In genomic region chr11:88488175-88488940, GRCm38 (mm10) we compare ENCODE assay signal across 10 mouse cellular contexts.
A peak's percentile ranks its signal among the peaks of the same experiment; 100 is the strongest.
DNase-seq lines count a peak whose midpoint lies in the region; ATAC-seq and TF ChIP-seq lines count a peak whose summit lies in the region.
"Had no signal": no experiment of that assay in that cellular context is flagged by ENCODE, and none has a peak within 500 bp of the region (broad histone marks: within the 10 kb centered on the region; RNA-seq: fewer than 3 reads in every experiment).

No protein-coding gene starts in this region.

- no peak overlapping the region for H3K4me2 ChIP-seq in lung, embryonic 16.5 days (ENCODE audit: low read depth, low read length)
- H3K4me2 ChIP-seq in hindbrain, embryonic 15.5 days: no peak overlapping the region

- H3K4me1 ChIP-seq in cerebellum, adult 2 months (ENCODE audit: control insufficient read depth, insufficient read depth, low read length): peaks cover 26% of the 10 kb centered on the region
- H3K4me1 ChIP-seq in lung, embryonic 16.5 days (replicated peaks; ENCODE audit: control insufficient read depth, insufficient read depth, low read length): peaks cover 16% of the 10 kb centered on the region
- peaks cover 69% of the 10 kb centered on the region for H3K4me1 ChIP-seq in hindbrain, embryonic 15.5 days (replicated peaks)

- no peak overlapping the region for H3K4me3 ChIP-seq in cerebellum, adult 2 months (replicated peaks; ENCODE audit: insufficient read depth, low read depth, low read length)
- H3K4me3 ChIP-seq in lung, embryonic 16.5 days (ENCODE audit: low read length): no peak overlapping the region
- H3K4me3 ChIP-seq in hindbrain, embryonic 15.5 days: no peak overlapping the region

- no peaks in the 10 kb centered on the region for H3K36me3 ChIP-seq in lung, embryonic 16.5 days (ENCODE audit: control insufficient read depth, insufficient read depth, low read length)
- H3K36me3 ChIP-seq in hindbrain, embryonic 15.5 days: no peaks in the 10 kb centered on the region

- H3K27me3 ChIP-seq in cerebellum, adult 2 months (ENCODE audit: control insufficient read depth, insufficient read depth, low read length): no peaks in the 10 kb centered on the region
- H3K27me3 ChIP-seq in lung, embryonic 16.5 days (ENCODE audit: control insufficient read depth, insufficient read depth, low read depth, low read length): no peaks in the 10 kb centered on the region
- no peaks in the 10 kb centered on the region for H3K27me3 ChIP-seq in hindbrain, embryonic 15.5 days

- peak overlapping the region; percentile 43 for H3K27ac ChIP-seq in cerebellum, adult 2 months (ENCODE audit: insufficient read depth, low read length)
- no peak overlapping the region for H3K27ac ChIP-seq in lung, embryonic 16.5 days (ENCODE audit: low read length)
- peak overlapping the region; percentile 66 for H3K27ac ChIP-seq in hindbrain, embryonic 15.5 days (replicated peaks)

- peak; percentile 46 to 65 for DNase-seq in cerebellum, adult 2 months
- DNase-seq in cerebellum, adult 11 months: no peak
- DNase-seq in lung, postnatal 36 days: no peak
- peak; percentile 76 for DNase-seq in retina, embryonic 14.5 days (ENCODE audit: low spot score)
- DNase-seq in kidney, adult 18-20 months: no peak
- DNase-seq in layer of hippocampus, adult 9-11 months: no peak
- DNase-seq: liver, postnatal 0 days had no signal

- ATAC-seq in lung, embryonic 16.5 days (ENCODE audit: low read depth): peak; percentile 20; the same call in 1 of the 2 replicates
- peak; percentile 19; the same call in 1 of the 2 replicates for ATAC-seq in hindbrain, embryonic 15.5 days (ENCODE audit: low FRiP score, low read depth)
- ATAC-seq: inflammation-experienced regulatory T-cells, adult 6 months; liver, postnatal 0 days had no signal

- WGBS in cerebellum, adult 2 months: 56% methylated on average over 13 of the region's 13 CpGs
- 65% methylated on average over 13 of the region's 13 CpGs for WGBS in lung, embryonic 16.5 days
- WGBS in hindbrain, embryonic 15.5 days: 41% methylated on average over 13 of the region's 13 CpGs

- TF ChIP-seq CTCF in cerebellum, adult 2 months (IDR thresholded peaks at IDR 0.05; ENCODE audit: borderline replicate concordance, insufficient read depth, low read depth, low read length): no peak

- no peak overlapping the region for H3K9ac ChIP-seq in lung, embryonic 16.5 days (ENCODE audit: low read length)
- H3K9ac ChIP-seq in hindbrain, embryonic 15.5 days: no peak overlapping the region
- H3K9ac ChIP-seq: liver, postnatal 0 days had no signal

- H3K9me3 ChIP-seq in lung, embryonic 16.5 days (ENCODE audit: control insufficient read depth, low read length): no peaks in the 10 kb centered on the region
- no peaks in the 10 kb centered on the region for H3K9me3 ChIP-seq in hindbrain, embryonic 15.5 days

- TF ChIP-seq POLR2A in cerebellum, adult 2 months (IDR thresholded peaks at IDR 0.05; ENCODE audit: borderline replicate concordance, insufficient read depth, low read length): no peak

Comparison
In these comparisons a context has a peak if more than half of its experiments do, and no peak if none do; other contexts are left out.
1. DNase-seq: peak in cerebellum, adult 2 months (2 of 2) and retina, embryonic 14.5 days (single experiment); none in cerebellum, adult 11 months (single experiment), lung, postnatal 36 days (single experiment), kidney, adult 18-20 months (single experiment) and layer of hippocampus, adult 9-11 months (single experiment).